ENCODE assay signal across 16 mouse cellular contexts in genomic region chr3:142550052-142550676, GRCm38 (mm10). TPM values are rescaled to one million over a fixed set of nuclear protein-coding genes. Genes with fewer than 3 reads are reported as not detected.
"Had no signal": no experiment of that assay in that cellular context is flagged by ENCODE, and none has a peak within 500 bp of the region (broad histone marks: within the 10 kb centered on the region; RNA-seq: fewer than 3 reads in every experiment).

No protein-coding gene starts in this region.

- DNase-seq: kidney, adult 18-20 months; kidney, postnatal 10 days; kidney, postnatal 4 days; lung, embryonic 14.5 days; lung, postnatal 10 days; lung, postnatal 4 days; right cerebral cortex, postnatal 4 days; spleen, adult 18-20 months had no signal

RNA-seq across cellular contexts. Expression of gene Gbp2b, which starts 44.5 kb away (rescaled TPM):
- polyA plus RNA-seq: kidney, embryonic 14.5 days; limb, embryonic 10.5 days; limb, embryonic 14.5 days; liver, embryonic 11.5 days; lung, embryonic 14.5 days; midbrain, embryonic 12.5 days; midbrain, postnatal 0 days; neural tube, embryonic 11.5 days; neural tube, embryonic 15.5 days had no signal

RNA-seq across cellular contexts. Expression of gene Gbp5, which starts 56.4 kb away (rescaled TPM):
- polyA plus RNA-seq: kidney, embryonic 14.5 days; liver, embryonic 11.5 days; midbrain, embryonic 12.5 days had no signal
